Mouse (Mus musculus) mesoderm, embryonic 11.5 days (tissue): ENCODE results near the gene Gm28539.

ENCODE experiments used
- DNase-seq: peaks from one replicate; pipeline ENCODE4 v3.0.0-alpha.2; 2012; ENCODE audit warnings: low read depth, low spot score

Gm28539 gene

GRCm38 (mm10) chr16:18836468-18837208, at the start of gene Gm28539, which contains the start of gene 2510002D24Rik:
TSS of gene Gm28539 (plus strand) at chr16:18836584.
TSS of gene 2510002D24Rik (plus strand) at chr16:18836578.
- peak; percentile 94 for DNase-seq

GRCm38 (mm10) chr16:18786652-18787051, 49.7 kb upstream of the Gm28539 start:
- DNase-seq, result no peak

GRCm38 (mm10) chr16:18788627-18789406, 47.6 kb upstream of the Gm28539 start:
- no peak for DNase-seq

GRCm38 (mm10) chr16:18795223-18795899, 41.0 kb upstream of the Gm28539 start:
- DNase-seq, result no peak

- DNase-seq, result no peak
Observed at GRCm38 (mm10) chr16:18796645-18797044, 39.7 kb upstream of the Gm28539 start.

GRCm38 (mm10) chr16:18798151-18798550, 38.2 kb upstream of the Gm28539 start:
- DNase-seq, result no peak

GRCm38 (mm10) chr16:18798841-18799240, 37.5 kb upstream of the Gm28539 start:
- DNase-seq, result peak; percentile 16

GRCm38 (mm10) chr16:18805746-18806145, 30.6 kb upstream of the Gm28539 start:
- no peak for DNase-seq

DNA sequence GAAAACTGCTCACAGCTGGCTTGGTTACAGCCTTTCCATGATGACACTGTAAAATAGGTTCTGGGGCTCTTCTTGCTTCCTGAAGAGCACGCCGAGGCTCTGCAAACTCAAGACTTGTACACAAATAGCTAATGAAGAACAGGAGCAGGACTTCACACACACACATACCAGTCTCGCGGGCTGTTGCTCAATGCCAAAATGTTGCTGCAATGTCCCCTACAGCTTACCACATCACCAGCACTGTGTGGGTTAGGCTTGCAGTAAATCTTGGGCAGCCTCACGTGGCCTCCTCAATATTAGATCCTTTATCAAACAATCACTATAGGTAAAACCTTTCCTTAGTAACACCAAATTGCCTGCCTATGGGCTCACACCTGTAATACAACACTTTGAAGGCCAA, 27.4 kb upstream of the Gm28539 start:
- DNase-seq, result no peak

GRCm38 (mm10) chr16:18811032-18811431, 25.4 kb upstream of the Gm28539 start:
- peak; percentile 19 for DNase-seq

- DNase-seq, result peak; percentile 96
Observed at GRCm38 (mm10) chr16:18811468-18812384, 24.7 kb upstream of the Gm28539 start, which contains the start of the genes Ufd1 and Cdc45. TSS of gene Ufd1 (plus strand) at chr16:18811779. TSS of gene Cdc45 (minus strand) at chr16:18811987.

DNA sequence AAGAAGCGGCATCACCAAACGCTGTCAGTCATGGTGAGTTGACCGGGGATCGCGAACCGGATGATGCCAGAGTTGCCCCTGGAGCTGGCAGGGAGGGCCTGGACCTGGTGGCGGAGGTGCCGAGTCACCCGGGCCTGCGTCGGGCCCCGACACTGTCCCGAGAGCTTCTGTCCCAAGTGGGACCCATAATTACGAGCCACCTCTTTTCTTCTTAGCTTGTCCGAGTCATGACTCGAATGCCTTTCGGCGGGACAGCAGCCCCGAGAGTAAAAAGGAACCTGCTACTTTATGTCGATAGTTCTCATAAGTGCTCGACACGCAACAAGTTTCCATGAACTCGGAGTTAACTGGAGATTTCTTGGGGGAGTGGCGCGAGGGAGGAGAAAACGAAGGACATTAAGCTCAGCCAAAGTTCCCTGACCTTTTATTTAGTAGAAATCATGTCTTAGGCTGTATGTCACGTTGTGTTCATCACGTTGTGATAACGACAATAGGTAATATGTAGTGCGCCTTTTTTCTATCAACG, 23.9 kb upstream of the Gm28539 start:
- DNase-seq, result no peak

DNA sequence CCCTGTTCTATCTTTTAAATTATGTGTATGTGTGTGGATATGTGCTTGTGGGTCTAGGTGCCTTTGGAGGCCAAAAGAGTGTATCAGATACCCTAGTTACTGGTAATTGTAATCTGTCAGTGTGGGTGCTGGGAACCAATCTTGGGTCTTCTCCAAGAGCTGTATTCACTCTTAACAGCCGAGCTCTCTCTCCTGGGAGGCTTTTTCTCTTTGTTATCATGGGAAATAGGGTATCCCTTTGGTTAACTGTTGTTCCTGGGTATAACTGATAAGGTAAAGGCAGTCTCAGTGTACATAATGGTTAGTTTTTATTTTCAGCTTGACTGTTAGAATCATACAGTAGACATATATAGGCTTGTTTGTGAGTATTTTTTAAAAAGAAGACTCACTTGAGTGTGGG, 14.0 kb upstream of the Gm28539 start:
- no peak for DNase-seq

DNA sequence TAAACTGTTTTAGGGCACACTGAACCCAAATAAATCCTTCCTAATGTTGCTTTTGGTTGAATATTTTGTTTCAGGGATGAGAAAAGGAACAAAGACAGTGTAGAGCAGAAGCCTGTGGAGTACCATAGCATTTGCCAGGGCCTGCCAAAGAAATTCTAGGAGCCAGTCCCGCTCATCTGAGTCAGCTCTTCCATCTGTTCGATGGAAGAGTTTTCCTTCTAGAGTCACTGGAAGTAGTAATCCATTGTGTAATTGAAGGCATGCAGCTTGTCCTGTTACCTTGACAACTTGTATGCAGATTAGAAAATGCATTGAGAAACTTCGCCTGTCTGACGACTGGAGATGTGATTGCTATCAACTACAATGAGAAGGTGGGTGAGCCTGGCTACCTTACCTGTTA, 13.5 kb upstream of the Gm28539 start:
- DNase-seq, result no peak

GRCm38 (mm10) chr16:18828630-18829029, 7.8 kb upstream of the Gm28539 start:
- no peak for DNase-seq

DNA sequence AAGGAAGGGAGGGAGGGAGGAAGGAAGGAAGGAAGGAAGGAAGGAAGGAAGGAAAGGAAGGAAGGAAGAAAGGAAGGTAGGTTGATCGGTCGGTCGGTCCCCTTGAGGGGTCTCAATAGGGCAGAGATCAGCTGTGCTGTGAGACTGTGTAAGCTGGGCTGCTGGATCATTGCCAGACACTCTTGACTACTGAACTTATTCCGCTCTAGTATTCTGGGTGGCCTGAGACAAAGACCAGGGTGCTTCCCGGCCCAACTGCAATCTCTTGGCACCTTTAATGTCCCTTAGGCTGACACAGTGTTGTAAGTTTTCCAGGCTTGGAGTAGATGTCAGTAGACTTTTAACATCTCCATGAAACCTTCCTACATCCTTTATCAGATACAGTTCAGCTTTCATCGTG, 7.3 kb upstream of the Gm28539 start:
- no peak for DNase-seq

DNA sequence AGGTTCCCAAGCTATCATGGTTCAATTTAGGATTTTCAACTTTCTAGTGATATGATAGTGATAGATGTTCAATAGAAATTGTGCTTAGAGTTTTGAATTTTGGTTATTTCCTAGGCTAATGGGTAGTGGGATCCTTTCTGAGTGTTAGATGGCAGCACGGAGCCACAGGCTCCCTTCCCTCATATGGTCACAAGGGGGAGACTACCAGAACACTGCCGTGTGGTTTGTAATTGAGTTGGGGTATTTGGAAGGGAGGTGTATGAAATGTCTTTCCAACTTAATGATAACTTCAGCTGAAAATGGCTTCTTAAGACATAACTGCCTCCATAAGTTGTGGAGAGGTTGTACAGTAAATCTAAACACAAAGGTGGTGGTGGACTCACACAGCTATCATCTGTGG, 2.9 kb upstream of the Gm28539 start:
- DNase-seq, result no peak

DNA sequence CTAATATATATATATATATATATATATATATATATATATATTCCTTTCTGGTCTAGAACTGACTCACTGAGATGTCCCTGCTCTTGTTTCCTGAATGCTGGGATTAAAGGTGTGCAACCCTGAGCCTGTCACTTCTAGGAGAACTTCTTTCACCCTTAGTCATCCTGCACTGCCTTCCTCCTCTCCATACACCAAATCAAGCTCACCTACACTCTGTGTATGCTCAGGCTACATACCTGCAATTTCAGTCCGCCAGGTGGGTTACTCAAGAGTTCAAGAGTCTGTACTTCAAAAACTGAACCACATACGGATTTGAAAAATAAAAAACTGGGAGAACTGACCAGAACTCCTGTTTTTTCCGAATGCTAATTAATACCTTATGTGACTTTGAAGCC, 314 bp upstream of the Gm28539 start:
- no peak for DNase-seq

- no peak for DNase-seq
Observed at GRCm38 (mm10) chr16:18838346-18838745, 2.0 kb downstream of the Gm28539 start.

- DNase-seq, result no peak
Observed at GRCm38 (mm10) chr16:18846301-18846820, 10.0 kb downstream of the Gm28539 start.
